ENCODE assay signal across 10 mouse cellular contexts in the genomic region with DNA sequence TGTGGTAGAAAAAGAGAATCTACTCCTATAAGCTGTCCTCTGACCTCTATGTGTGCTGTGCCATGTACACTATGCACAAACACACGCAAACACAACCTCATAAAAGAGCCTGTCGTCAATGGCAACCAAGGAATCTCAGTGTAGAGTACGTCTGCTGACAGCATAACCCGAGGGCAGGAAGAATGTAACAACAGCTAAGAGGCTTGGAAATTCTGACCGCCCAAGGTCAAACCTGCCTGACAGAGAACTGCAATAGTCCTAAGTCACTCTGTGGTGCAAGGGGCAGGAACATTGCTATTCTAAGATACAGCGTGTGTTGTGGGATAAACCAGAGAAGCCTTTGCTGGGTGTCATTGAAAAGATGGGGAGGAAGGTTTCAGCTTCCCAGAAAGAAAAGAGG.
DNase-seq lines count a peak whose midpoint lies in the region; ATAC-seq lines count a peak whose summit lies in the region.
"Had no signal": no experiment of that assay in that cellular context is flagged by ENCODE, and none has a peak within 500 bp of the region (broad histone marks: within the 10 kb centered on the region; RNA-seq: fewer than 3 reads in every experiment).

No protein-coding gene starts in this region.

- 45% methylated on average over 6 of the region's 6 CpGs for WGBS in hindbrain, embryonic 15.5 days
- WGBS in hindbrain, embryonic 14.5 days, result 40% methylated on average over 6 of the region's 6 CpGs
- 6% methylated on average over 6 of the region's 6 CpGs for WGBS in heart, embryonic 14.5 days
- WGBS in forebrain, embryonic 13.5 days, result 49% methylated on average over 6 of the region's 6 CpGs

- no peak for DNase-seq in hindbrain, embryonic 14.5 days (ENCODE audit: low spot score)
- DNase-seq in adrenal gland, postnatal 14 days, result peak; percentile 49
- DNase-seq in kidney, postnatal 25 days, result peak; percentile 37 to 68
- DNase-seq in left cerebral cortex, adult 9 months (ENCODE audit: low spot score in 2 of 2), result no peak
- DNase-seq: spleen, adult 18-20 months had no signal

- H3K9ac ChIP-seq in hindbrain, embryonic 15.5 days, result no peak overlapping the region
- H3K9ac ChIP-seq in hindbrain, embryonic 14.5 days, result no peak overlapping the region
- H3K9ac ChIP-seq in heart, embryonic 14.5 days (ENCODE audit: low read length), result no peak overlapping the region; the same call in 1 of the 2 replicates
- no peak overlapping the region for H3K9ac ChIP-seq in forebrain, embryonic 13.5 days
- H3K9ac ChIP-seq: hindbrain, embryonic 12.5 days had no signal

- 0 out of 2 replicates have a peak, but pooled peaks cover 7% of the 10 kb centered on the region for H3K36me3 ChIP-seq in hindbrain, embryonic 15.5 days
- H3K36me3 ChIP-seq in hindbrain, embryonic 14.5 days (replicated peaks; ENCODE audit: control insufficient read depth, insufficient read depth), result no peaks in the 10 kb centered on the region
- no peaks in the 10 kb centered on the region for H3K36me3 ChIP-seq in heart, embryonic 14.5 days (ENCODE audit: control insufficient read depth, insufficient read depth, low read length)
- H3K36me3 ChIP-seq in forebrain, embryonic 13.5 days (ENCODE audit: poor library complexity, severe bottlenecking), result no peaks in the 10 kb centered on the region
- H3K36me3 ChIP-seq: hindbrain, embryonic 12.5 days had no signal

- peak overlapping the region; percentile 46; the same call in 1 of the 2 replicates for H3K27ac ChIP-seq in hindbrain, embryonic 15.5 days (replicated peaks)
- no peak overlapping the region for H3K27ac ChIP-seq in hindbrain, embryonic 14.5 days
- peak overlapping the region; percentile 84 to 92 for H3K27ac ChIP-seq in heart, embryonic 14.5 days (replicated peaks in 1 of 2; ENCODE audit: control insufficient read depth in 1 of 2, insufficient read depth in 1 of 2, low read depth in 2 of 2, low read length in 2 of 2)
- H3K27ac ChIP-seq in forebrain, embryonic 13.5 days, result no peak overlapping the region
- H3K27ac ChIP-seq: hindbrain, embryonic 12.5 days; macrophage had no signal

- H3K27me3 ChIP-seq in hindbrain, embryonic 15.5 days, result no peaks in the 10 kb centered on the region
- H3K27me3 ChIP-seq in hindbrain, embryonic 14.5 days (ENCODE audit: control insufficient read depth, insufficient read depth, low read length), result no peaks in the 10 kb centered on the region
- H3K27me3 ChIP-seq in heart, embryonic 14.5 days (ENCODE audit: control insufficient read depth, insufficient read depth, low read length), result no peaks in the 10 kb centered on the region
- H3K27me3 ChIP-seq in forebrain, embryonic 13.5 days, result no peaks in the 10 kb centered on the region
- H3K27me3 ChIP-seq: hindbrain, embryonic 12.5 days had no signal

- no peaks in the 10 kb centered on the region for H3K9me3 ChIP-seq in hindbrain, embryonic 15.5 days
- H3K9me3 ChIP-seq in hindbrain, embryonic 14.5 days (ENCODE audit: control insufficient read depth, low read length), result no peaks in the 10 kb centered on the region
- no peaks in the 10 kb centered on the region for H3K9me3 ChIP-seq in heart, embryonic 14.5 days (ENCODE audit: control insufficient read depth, low read length)
- H3K9me3 ChIP-seq in forebrain, embryonic 13.5 days (replicated peaks), result no peaks in the 10 kb centered on the region
- H3K9me3 ChIP-seq: hindbrain, embryonic 12.5 days had no signal

- no peak overlapping the region for H3K4me3 ChIP-seq in hindbrain, embryonic 15.5 days
- no peak overlapping the region for H3K4me3 ChIP-seq in hindbrain, embryonic 14.5 days (replicated peaks; ENCODE audit: low read length)
- no peak overlapping the region for H3K4me3 ChIP-seq in heart, embryonic 14.5 days (ENCODE audit: control insufficient read depth in 1 of 2, insufficient read depth in 1 of 2, low read depth in 1 of 2, low read length in 2 of 2)
- no peak overlapping the region for H3K4me3 ChIP-seq in forebrain, embryonic 13.5 days
- H3K4me3 ChIP-seq: hindbrain, embryonic 12.5 days had no signal

- peaks cover 26% of the 10 kb centered on the region for H3K4me1 ChIP-seq in hindbrain, embryonic 15.5 days (replicated peaks)
- peaks cover 20% of the 10 kb centered on the region; the same call in 1 of the 2 replicates for H3K4me1 ChIP-seq in hindbrain, embryonic 14.5 days (replicated peaks; ENCODE audit: control insufficient read depth, insufficient read depth, low read length)
- H3K4me1 ChIP-seq in heart, embryonic 14.5 days (ENCODE audit: control insufficient read depth in 2 of 2, insufficient read depth in 2 of 2, low read length in 2 of 2), result peaks cover 34 to 56% of the 10 kb centered on the region in 2 experiments
- H3K4me1 ChIP-seq in forebrain, embryonic 13.5 days, result peaks cover 26% of the 10 kb centered on the region

- H3K4me2 ChIP-seq in hindbrain, embryonic 15.5 days, result no peak overlapping the region
- no peak overlapping the region for H3K4me2 ChIP-seq in hindbrain, embryonic 14.5 days (replicated peaks)
- H3K4me2 ChIP-seq in heart, embryonic 14.5 days (ENCODE audit: low read length), result peak overlapping the region; percentile 25; the same call in 1 of the 2 replicates
- no peak overlapping the region for H3K4me2 ChIP-seq in forebrain, embryonic 13.5 days
- H3K4me2 ChIP-seq: hindbrain, embryonic 12.5 days had no signal

- ATAC-seq in hindbrain, embryonic 15.5 days (ENCODE audit: low FRiP score, low read depth), result no peak
- no peak for ATAC-seq in hindbrain, embryonic 14.5 days (ENCODE audit: low FRiP score)
- ATAC-seq in heart, embryonic 14.5 days (ENCODE audit: insufficient number of reproducible peaks, insufficient read depth, low FRiP score, low read depth), result peak; percentile 51; the same call in 1 of the 2 replicates
- ATAC-seq in forebrain, embryonic 13.5 days, result no peak

Comparison
In these comparisons a context has a peak if more than half of its experiments do, and no peak if none do; other contexts are left out.
1. H3K27ac ChIP-seq: peak in hindbrain, embryonic 15.5 days (single experiment) and heart, embryonic 14.5 days (2 of 2); none in hindbrain, embryonic 14.5 days (single experiment) and forebrain, embryonic 13.5 days (single experiment).
2. DNase-seq: peak in adrenal gland, postnatal 14 days (single experiment) and kidney, postnatal 25 days (2 of 2); none in hindbrain, embryonic 14.5 days (single experiment) and left cerebral cortex, adult 9 months (0 of 2).